Mouse (Mus musculus): ENCODE measurements around the gene Hspa8. TPM values are rescaled to one million over a fixed set of nuclear protein-coding genes. Genes with fewer than 3 reads are reported as not detected.
"Not testable (repeated sequence)": the region's sequence is repeated elsewhere in the genome, so short reads cannot be mapped to it uniquely, and the experiment has no call there.

Gene Hspa8
- polyA plus RNA-seq, 3 experiments from 2014 or later = 2,551 to 3,273 (median 2,898) TPM

DNA sequence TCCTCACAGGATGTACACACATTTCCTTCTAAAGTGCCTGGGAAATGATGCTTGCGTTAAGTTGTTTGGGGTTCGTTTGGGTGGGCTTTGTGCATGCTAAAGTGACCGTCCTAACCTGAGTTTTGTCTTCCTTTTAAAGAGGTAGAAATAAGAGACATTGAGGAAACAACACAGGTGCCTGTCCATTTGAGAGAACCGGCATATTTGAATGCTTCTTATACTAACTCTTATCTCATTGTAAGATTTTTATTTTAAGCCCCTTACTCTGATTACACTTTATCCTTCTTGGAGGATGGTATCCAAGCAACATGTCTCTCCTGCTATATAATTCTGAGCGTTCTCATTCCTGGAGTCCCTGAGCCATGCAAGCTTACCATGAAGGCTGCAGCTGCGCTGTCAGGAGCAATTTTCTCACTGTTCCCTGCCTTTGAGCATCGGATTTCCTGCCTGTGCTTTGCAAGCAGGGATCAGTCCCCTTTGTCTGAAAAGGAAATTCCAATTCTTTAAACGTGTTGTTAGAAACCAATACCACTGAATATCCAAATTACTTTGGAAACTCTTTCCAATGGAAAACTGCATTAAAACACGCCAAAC, 16.3 kb upstream of the Hspa8 start:
- ATAC-seq = no peak

GRCm38 (mm10) chr9:40785452-40785851, 15.3 kb upstream of the Hspa8 start:
- ATAC-seq = no peak

DNA sequence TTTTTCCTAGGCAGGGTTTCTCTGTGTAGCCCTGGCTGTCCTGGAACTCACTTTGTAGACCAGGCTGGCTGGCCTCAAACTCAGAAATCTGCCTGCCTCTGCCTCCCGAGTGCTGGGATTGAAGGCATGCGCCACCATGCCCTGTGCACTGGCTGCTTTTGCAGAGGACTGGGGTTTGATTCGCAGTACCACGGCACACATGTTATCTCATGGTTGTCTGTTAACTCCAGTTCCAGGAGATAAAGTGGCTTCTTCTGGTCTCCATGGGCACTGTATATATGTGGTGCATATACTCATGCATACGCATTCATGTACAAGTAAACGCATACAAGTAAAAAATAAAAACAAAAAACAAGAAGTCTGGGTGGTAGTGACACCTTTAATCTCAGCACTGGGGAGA, 14.0 kb upstream of the Hspa8 start:
- ATAC-seq = not testable (repeated sequence)

DNA sequence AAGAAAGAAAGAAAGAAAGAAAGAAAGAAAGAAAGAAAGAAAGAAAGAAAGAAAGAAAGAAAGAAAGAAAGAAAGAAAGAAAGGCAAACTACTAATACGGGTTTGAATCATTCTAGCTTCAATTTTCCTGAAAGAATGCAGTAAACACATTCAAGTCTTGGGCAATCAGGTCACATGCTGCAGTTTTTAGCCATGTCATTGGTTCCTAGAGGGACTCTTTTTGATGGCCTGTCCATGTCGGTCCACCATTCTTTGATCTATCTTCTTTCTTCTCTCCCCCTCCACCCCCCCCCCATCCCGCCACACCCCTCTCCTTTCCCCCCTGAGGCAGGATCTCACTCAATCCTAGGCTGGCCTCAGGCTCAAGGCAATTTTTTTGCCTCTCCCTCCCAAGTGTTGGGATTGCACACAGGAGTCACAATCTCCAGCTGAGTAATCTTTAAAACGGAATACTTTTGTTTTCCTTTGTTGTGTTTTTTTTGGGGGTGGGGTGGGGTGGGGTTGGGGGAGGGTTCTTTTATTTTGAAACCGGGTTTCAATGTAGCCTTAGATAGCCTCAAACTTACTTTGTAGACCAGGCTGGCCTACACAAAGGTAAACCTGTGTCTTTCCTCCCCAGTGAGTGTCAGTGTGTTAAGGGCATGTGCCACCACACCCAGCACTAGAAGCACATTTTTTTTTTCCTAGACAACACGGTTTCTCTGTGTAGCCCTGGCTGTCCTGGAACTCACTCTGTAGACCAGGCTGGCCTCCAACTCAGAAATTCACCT, 8.7 kb upstream of the Hspa8 start:
- no peak for ATAC-seq

DNA sequence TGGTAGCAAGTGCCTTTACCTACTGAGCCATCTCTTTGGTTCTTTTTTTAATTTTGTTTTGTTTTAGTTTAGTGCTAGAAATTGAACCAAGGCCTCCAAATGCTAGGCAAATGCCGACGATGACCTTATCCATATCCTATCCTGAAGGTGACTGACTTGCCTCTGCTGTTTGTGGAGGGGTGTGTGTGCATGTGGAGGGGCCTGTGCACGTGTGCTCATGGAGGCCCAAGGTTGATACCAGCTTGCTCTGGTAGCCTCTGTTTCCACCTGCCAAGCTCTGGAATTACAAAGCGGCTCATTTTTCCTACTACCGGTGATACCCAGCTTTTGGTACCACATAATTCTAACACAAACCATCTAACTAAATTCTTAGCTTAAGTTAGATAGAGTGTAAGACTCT, 7.2 kb upstream of the Hspa8 start:
- no peak for ATAC-seq

- no peak for ATAC-seq
These were observed 6.5 kb upstream of the Hspa8 start for GRCm38 (mm10) chr9:40794251-40794650.

GRCm38 (mm10) chr9:40794926-40795325, 5.9 kb upstream of the Hspa8 start:
- ATAC-seq = no peak

DNA sequence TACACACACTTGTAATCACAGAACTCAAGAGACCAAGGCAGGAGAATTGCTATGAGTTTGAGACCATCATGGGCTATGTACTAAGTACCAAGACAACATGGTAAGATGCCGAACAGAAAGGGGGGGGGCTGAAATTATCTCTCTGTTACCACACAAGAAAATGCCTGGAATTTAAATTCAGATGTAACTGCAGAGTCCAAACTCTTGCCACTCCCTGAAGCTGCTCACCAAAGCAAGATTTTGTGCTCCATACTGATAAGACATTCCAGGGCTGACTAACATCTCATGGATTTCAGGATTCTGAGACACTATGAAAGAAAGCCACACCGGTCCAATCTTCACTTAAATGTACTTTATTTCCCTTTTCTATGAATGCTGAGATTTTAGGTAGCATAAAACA, 5.2 kb upstream of the Hspa8 start:
- ATAC-seq = no peak

DNA sequence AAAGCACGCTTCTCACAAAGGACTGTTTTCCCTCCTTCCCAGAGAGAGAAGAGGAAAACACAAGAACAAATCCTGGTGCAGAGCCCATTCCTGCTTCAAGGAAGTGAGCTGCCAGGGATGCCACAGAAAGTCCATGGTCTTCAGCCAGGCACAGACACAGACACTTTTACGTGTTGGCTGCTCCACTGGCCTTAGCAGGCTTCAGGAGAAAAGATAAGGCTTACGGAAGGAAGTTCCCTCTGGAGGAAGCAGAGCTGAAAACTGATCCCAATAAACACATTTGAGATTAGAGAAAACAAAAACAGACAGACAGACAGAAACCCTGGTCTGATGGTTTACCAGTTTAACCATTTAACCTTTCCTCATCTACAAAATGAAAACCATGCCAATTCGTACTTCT, 4.7 kb upstream of the Hspa8 start:
- ATAC-seq = no peak

DNA sequence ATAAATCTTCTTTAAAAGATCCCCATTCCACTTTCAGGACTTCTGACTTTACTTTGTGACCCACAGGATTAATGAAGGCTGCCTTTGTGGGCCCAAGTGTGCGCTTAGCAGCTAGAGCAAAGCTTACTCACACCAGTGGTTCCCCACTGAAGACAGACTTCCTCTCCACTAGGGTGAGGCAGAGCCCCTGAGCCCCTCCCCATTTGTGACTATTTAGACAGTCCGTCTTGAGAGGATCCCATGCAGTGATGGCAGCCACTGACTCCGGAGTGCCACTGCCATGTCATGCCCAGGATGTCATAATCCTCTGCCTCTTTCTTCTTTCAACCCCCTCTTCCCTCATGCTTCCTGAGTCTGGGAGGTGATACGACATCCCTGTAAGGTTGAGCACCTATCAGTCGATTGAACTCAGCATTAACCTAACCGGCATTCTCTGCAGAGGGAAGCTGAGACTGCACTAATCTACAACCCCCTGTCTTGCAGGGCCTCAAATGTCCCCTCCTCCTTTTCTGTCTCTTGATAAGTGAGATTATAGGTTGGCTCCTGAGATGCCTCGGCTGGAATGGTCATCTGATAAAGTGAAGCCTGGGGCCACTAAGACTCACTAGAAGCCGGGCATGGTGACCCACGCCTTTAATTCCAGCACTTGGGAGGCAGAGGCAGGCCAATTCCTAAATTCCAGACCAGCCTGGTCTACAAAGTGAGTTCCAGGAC, 2.4 kb upstream of the Hspa8 start:
- no peak for ATAC-seq

DNA sequence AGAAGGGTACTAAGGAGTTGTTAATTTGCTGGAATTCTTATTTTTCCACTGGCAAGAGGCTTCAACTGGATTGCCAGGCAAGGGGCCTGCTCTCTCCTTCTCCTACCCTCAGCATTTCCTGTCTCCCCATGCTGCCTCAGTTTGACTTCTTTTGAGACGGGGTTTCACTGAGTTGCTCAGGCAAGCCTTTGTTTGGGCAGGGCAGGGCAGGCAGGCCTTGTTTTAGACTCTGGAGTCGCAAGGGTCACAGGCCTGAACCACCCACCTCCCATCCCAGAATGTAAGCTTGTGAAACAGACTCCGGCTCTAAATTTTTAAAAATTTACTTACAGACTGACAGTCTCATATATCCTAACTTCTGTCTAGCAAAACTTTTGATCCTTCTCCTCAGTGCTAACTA, 1.7 kb upstream of the Hspa8 start:
- ATAC-seq = no peak

GRCm38 (mm10) chr9:40799837-40800501, 815 bp upstream of the Hspa8 start:
- peak; percentile 9 for ATAC-seq

DNA sequence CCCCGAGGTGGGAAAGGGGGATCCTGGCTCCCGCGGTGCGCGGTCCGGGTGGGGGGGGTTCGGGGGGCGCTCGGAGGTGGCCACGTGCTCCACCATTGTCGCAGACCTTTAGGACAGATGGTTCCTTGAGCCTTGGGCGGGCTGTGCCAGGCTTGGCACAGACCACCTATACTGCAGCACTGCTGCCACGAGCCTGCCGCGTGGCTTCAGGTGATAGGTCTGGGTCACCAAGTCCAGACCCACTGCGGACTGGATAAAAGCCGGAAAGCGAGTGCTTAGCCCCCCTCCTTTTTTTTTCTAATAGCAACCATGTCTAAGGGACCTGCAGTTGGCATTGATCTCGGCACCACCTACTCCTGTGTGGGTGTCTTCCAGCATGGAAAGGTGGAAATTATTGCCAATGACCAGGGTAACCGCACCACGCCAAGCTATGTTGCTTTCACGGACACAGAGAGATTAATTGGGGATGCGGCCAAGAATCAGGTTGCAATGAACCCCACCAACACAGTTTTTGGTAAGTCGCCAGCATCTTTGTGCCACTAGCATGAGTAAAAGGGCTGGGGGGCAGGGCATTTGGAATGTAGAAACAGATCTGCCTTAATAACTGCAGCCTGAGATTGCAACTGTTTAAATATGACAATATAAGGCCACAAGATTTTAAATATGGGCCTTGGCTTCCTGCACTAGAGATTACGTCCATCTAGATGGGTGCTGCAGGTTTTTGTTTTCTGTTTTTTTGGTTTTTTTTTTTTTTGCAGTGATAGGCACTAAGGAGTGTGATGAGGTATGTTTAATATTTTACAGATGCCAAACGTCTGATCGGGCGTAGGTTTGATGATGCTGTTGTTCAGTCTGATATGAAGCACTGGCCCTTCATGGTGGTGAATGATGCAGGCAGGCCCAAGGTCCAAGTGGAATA, 1.1 kb downstream of the Hspa8 start:
- not testable (repeated sequence) for ATAC-seq

GRCm38 (mm10) chr9:40802533-40802875, 1.7 kb downstream of the Hspa8 start:
- ATAC-seq = not testable (repeated sequence)

- not testable (repeated sequence) for ATAC-seq
These were observed 3.8 kb downstream of the Hspa8 start for GRCm38 (mm10) chr9:40804576-40804975.

DNA sequence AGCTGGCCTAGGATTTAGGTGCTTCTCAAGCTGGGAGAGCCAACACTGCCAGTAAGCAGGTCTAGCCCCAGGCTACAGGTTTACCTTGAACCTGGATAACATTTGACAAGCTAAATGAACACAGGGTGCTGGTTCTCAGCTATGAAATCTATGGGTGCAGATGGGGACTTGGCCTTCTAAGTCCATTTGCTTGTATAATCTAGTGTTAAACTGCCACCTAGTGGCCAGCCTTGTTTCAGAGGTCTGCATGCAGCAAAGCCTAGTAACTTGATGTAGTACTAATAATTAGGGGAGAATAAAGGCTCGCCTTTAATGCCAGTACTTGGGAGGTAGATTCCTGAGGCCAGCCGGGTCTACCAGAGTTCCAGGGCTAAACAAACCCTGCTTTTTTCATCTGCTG, 4.5 kb downstream of the Hspa8 start:
- ATAC-seq = peak; percentile 5

DNA sequence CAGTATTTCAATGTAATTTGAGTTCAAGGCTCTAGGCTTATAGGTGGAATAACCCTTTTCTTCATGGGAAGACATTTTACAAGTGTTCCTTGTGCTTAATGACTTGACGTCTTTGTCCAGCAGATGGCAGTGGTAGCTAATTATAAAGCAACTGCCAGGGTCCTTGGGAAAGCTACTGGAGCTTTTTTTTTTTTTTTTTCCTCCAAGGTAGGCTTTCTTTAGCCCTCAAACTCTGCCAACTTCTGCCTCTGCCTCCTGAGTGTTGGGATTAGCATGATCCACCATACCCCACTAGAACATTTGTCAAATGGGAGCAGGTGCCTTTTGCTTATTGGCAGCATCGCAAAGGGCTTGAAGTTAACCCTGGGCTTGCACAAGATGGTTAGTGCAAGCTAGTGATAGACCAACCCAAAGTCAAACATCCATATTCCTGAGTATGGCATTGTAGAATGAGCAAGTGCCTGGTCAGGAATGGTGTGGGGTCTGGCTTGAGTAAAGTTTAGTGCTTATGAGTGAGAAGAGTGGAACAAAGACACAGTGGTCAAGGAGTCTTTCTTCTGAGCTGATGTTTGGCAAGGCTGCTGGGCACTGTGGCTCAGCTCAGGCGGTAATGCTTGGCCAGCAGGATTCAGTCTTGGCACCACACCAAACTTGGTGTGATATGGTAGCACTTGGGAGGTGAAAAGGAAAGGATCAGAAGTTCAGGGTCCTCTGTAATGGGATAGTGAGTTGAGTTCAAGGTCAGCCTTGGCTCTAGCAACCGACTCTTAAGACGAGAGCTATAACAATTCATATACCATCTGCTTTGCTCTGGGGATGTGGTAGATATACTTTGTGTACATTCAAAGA, 5.9 kb downstream of the Hspa8 start:
- peak; percentile 10 for ATAC-seq

DNA sequence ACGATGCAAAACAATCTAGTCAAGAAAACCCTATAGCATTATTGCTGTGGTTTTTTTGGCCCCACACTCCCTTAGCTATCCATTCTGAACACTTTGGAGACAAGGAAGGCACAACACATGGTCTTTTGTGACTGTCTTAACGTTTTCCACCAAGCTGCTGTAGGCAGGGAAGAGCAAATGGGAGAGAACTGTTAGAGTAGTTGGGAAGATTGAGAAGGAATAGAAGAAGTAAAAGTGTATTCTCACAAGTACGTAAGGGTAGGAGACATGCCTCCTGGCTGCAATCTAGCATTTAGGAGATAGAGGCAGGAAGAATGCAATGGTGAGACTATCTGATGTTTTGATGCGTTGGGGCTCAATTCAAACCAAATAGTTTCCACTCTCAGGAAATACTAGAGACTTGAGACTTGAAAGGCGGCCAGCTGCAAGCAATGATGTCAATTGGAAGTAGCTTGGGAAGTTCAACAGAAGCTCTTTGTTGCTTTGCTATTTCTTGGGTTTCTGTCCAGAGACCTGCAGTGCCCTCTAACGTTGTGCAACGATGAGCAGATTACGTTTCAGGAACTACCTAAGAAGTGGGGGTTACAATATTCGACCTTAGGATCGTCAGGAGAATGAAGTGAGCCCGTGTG, 6.6 kb downstream of the Hspa8 start:
- no peak for ATAC-seq

- no peak for ATAC-seq
These were observed 7.5 kb downstream of the Hspa8 start for GRCm38 (mm10) chr9:40808061-40808906.

GRCm38 (mm10) chr9:40808907-40809280, 8.1 kb downstream of the Hspa8 start:
- no peak for ATAC-seq
